Mouse (Mus musculus) urinary bladder, postnatal 4 days (tissue): ENCODE data around the gene Olfr380.

Experiments used
- DNase-seq, 2 experiments: peaks; one replicate each; pipeline ENCODE4 v3.0.0; 2021 to 2022; ENCODE audit warnings: low spot score in 2 of 2

The Olfr380 gene

DNA sequence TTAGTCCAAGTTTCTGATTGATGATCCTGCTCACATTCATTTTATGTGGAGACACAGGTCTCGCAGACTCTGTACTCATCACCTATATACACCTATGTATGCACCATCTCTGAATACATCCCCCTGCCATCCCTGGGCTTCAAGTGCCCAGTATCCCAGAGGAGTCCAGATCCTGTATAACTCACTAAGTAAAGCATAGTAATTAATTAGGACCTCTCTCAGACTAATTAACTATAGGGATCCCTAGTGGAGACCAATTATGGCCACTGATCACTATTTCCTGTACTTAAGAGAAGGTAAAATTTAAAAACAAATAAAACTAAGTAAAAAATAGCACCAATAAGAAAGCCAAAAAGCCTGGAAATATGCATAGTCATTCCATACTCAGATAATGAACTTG, at the start of gene Olfr380:
TSS of gene Olfr380 (minus strand) at position 101 of the 400 bp plus-strand sequence.
- no peak for DNase-seq

DNA sequence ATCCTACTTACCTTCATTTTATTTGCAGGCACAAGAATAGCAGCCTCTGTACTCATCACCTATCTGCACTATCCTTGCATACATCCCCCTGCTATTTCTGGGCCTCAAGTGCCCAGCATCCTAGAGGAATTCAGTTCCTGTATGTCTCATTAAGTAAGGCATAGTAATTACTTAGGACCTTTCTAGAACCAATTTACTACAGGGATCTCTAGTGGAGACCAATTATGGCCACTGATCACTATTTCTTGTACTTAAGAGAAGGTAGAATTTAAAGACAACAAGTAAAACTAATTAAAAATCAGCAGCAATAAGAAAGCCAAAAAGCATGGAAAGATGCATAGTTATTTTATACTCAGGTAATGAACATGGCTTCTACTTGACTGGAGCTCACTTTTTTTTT, 34.2 kb upstream of the Olfr380 start, which contains the start of gene Olfr381:
TSS of gene Olfr381 (minus strand) at position 101 of the 400 bp plus-strand sequence.
- no peak for DNase-seq

DNA sequence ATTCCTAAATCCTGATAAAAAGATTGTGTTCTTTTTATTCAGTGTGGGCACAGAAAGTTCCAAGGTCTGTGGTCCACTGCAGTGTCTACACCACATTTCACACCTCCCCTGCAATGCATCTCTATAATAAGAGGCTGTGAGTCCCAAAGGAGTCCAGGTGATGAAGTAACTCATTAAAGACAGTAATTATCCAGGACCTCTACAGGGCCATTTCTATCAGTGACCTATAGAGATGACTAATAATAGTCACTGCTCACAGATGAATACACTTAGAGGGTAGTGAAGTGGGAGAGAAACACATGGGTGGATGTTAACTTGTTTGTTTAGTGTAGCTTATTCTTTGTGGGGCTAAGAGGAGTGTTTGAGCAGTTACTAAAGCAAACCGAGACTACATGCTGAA, 28.9 kb downstream of the Olfr380 start, which contains the start of gene Olfr378:
TSS of gene Olfr378 (minus strand) at position 101 of the 400 bp plus-strand sequence.
- DNase-seq = no peak
